Mouse (Mus musculus): ENCODE results near the gene Tuba1b.
"Not testable (repeated sequence)": the region's sequence is repeated elsewhere in the genome, so short reads cannot be mapped to it uniquely, and the experiment has no call there.

Gene Tuba1b

DNA sequence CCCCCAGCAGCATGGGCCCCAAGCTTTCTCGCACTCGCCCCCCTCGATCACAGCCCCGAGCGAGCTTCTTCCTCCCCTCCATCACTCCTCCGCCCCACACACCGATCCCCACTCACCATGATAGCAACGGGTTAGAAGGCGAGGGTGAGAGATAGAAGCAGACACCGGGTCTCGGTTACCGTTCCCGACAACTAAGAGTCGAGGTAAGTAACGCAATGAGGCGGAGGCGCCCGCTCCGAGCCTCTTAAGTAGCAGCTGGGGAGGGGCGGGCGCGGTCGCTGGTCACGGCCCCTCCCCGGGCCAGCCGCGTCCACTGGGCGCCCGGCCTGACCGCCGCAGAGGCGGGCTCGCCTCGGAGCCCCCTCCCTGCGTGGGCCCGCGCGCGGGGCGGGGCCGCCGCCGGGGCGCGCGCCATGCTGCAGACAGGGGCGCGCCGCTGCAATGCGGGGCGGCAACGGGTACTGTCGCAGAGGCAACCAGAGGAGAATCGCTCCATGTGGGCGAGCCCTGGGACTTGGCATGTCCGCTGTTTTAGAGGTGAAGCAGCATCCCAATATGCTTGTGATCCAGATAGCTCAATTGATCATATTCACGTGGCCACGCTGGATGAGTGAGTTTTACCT lies at the start of gene Tuba1b:
Gene Tuba1b, minus strand, starts transcription at position 349 of the 623 bp plus-strand sequence.
- peak; percentile 95 for DNase-seq (ENCODE audit: low spot score)

DNA sequence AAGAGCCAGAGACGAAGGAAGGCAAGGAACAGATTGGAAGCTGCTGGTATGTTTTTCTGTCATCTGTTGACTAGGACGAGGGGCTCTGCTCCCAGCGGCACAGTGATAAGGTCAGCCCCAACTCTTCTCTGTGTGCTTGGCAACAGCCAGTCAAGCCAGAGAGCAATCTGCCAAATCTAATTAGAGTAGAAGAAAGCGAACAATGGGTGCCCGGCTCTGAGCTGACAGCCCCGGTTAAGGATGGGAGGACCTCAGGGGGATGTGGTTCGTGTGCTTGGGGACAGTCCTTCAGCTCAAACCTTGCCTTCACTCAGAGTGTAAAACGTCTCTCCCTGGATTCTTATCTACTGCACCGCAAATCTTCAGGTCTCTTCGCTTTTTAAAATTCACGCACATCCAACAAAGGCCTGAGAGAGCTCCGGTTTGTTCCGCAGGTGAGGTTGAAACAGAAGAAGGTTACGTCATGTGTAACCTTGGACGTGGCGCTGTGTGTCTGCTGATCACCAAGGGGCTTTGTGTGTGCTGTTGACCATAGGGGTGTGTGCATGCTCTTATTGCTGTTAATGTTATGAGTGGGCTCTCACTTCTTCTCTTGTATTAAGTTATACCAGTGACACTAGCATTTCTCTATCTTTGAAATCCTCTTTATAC lies 49.2 kb upstream of the Tuba1b start:
- no peak for DNase-seq (ENCODE audit: low spot score)

DNA sequence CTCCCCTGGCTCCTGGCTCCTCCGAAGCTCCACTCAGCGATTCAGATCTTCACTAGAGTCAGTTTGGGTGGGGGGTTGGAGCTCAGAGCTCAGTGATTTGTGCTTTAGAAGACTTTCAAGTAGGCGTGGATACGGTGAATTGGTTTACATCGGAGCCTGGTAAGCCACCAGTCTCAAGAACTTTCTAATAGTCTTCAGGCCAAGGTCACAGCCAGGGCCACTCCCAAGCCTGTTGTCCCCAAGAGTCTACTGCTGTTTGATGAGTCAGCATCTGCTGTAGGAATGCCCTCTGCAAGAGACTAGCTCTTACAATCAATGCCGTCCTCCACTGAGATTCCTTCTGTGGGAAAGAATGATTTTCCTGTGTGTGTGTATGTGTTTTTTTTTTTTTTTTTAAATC lies 47.7 kb upstream of the Tuba1b start:
- DNase-seq (ENCODE audit: low spot score), result no peak

DNA sequence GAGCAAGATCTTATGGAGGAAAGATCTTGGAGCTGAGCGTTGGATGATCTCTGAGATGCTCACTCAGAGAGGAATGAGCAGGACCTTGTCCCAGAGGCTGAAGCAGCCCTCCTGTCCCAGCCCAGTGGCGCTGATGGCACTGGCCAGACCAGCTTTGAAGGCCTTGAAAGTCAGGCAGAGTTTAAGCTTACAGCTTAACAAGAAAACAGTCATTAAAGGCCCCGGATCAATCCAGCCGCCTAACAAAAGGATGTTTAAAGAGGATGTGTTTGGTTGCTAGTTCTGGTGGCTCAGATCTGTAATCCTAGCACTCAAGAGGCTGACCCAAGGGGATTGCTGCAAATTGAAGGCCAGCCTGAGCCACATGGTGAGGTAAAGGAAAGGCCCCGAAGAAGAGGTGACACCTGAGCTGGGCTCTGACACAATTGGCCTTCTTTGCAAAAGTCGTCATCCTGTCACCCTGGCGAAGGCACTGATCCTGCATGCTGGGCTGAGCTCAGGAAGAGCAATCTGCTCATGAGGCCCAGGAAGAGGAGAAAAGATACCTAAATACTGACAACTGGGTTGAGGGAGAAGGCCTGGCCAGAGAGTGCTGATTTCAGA lies 45.7 kb upstream of the Tuba1b start:
- no peak for DNase-seq (ENCODE audit: low spot score)

DNA sequence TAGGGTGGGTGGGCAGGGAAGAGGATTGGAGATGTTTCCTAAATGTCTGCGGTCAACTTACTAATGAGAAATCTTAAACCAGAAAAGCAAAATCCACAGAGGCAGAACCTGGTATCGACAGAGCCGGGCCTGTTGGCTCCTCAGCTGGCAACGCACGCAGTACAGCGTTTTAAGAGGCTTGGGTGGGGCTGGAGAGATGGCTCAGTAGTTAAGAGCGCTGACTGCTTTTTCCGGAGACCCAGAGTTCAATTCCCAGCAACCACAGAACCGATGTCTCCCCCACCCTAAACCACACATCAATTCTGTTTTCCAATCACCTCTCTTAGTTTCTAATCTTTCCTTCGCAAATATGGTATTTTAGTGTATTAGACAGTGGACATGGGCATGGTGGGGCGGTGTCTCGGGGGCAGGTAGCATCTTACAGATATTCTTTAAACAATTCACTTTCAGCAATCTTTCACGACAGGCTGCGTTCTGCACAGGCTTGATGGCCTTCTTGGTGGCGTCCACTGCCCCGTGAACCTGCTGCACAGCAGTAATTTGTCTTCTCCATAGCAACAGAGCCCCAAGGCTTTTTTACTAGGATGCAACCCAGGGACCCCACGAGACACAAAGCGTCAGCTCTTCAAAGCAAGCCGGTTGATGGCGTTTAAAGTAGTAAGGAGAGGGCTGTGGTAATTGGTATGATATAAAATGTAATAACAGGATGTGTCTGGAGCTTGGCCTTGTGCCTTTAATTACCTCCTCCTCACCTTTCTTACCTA lies 44.2 kb upstream of the Tuba1b start:
- no peak for DNase-seq (ENCODE audit: low spot score)

DNA sequence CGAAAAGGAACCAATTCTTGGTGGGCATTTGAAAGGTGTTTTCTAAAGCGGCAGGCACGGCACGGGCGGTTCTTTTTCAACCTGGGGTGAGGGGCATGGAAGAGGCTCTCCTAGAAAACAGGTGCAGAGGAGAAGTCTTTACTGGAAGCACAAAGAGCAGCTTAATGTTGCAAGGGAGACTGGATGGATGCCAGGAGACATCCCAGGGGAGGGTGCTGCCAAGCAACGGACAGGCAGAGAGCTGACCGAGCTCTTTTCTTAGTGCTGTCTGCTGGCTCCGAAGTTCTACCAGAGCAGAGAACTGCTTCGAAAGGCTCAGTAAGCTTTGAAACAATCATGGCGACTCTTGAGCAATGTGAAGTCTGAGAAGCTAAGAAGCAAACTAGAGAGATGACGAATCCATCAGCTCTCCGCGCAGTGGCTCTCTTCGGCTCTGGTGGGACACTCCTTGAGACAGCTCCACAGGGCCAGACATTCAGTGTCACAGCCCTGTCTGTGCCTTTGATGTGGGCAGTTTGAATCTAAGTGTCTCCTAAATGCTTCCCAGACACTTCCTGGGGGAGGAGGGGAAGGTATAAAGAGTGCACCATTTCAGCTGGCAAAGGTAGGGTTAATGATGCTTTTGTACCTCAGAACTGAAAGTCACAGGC lies 43.5 kb upstream of the Tuba1b start:
- DNase-seq (ENCODE audit: low spot score), result peak; percentile 74

DNA sequence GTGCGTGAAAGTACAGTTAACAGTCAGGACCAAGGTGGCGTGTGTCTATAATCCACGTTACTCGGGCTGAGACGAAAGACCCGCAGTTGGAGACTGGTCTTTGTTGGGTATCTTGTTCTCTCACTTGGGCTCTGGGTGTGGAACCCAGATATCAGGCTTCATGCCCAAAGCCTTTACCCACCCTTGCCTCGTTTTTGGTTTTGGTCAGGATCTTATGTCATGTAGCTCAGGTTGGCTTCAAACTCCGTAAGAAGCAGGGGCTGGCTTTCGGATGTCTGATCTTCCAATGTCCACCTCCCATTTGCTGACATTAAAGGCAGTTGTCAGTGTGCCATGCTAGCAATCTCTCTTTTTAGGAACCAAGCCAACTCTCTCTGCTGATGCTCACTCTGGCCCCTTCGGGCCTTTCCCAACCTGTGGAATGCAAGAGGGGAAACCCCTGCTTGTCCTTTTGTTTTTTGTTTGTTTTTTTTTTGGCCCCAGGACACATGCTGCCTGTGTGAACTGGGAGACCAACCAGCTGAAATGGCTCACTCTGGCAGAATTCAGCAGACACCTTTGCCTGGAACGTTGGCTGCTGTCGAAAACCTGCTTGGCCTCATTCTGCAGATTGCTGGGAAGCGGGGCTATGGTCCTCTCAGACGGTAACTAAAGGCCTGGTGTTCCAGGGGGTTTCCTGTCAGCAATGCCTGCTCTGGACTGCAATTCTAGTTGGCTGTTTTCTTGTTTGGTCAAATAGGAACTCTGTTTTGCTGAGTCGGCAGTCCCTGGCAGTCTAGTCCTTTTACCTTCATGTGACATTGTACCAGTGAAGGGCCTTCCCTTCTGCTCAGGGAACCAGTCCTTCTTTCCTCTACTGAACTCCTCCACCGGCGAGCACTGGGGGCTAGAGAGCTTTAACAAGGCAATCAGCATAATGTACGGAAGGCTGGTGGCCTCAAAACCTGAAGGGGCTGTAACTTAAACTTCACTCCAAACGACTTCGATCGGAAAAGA lies 42.7 kb upstream of the Tuba1b start:
- no peak for DNase-seq (ENCODE audit: low spot score)

DNA sequence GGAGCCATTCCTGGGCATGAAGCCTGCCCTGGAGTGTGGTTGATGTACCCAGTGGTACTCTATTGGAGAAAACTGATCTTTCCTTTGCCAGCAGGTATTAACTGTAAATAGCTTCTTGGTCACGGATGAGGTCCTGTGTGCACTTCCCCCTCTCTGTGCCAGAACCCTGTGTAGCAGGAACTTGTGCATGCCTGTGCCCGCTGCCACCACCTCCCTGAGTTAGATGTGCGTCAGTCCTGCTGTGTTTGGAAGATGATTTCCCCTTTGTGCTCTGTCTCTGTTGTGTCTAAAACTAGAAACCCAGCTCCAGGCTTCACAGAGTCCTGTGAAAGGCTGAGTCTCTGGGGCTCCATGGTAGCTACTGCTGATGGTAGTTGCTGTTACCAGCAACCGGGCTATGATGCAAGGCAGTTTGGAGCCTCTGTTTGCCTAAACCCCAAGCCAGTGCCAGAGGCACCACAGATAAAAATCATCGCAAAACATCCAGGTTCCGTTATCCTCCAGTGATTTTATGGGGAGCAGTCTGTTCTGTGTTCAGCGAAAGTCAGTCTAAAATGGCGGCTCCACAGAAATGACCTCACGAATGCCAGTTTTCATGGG lies 38.8 kb upstream of the Tuba1b start:
- DNase-seq (ENCODE audit: low spot score), result no peak

DNA sequence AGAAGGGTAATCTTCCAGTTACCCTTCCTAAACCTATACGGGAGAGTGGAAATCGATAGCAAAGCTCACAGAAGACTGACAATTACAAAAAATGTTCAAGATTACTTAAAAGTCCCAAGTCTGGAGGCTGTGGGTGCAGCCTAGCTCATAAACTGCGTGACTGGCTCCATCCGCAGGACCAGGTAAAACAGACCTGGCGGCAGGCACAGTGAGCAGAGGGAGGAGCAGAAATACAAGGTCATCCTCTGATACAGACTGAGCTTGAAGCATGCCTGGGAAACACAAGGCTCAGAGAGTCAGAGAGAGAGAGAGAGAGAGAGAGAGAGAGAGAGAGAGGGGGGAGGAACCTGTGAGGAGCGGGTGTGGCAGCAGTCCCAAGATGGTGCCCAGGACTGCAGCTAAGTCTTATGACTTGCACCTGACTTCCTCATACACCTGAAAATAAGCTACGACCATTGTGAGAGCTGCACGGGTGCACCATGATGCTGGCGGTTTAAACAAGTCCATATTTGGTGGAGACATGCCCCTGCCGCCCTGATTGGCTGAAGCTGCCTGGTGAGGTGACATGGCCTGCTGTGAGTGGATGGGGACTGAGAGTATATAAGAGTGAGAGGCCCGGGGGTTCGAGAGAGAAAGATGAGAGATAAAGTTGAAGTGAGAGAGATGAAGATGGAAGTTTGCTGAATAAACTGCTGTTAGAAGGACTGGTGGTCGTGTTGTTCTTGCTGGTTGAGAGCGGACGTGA lies 37.4 kb upstream of the Tuba1b start:
- DNase-seq (ENCODE audit: low spot score), result not testable (repeated sequence)

DNA sequence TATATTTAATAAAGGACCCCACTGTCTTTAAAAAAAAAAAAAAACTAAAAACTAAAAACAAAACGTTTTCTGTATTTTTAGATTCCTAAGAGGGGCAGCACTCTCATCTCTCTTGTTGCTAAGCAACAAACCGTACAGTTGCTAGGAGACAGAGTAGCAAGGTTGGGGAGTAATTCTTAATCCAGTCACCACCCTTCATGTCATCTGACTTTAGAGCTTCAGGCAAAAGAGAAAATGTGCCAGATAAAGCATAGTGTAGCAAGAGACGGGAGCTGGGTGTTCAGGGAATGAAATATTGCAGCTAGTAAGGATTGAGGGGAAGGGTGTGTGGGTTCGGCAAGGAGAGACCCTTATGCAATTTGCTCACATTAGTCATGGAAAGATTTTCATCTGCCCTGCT lies 36.7 kb upstream of the Tuba1b start:
- no peak for DNase-seq (ENCODE audit: low spot score)

DNA sequence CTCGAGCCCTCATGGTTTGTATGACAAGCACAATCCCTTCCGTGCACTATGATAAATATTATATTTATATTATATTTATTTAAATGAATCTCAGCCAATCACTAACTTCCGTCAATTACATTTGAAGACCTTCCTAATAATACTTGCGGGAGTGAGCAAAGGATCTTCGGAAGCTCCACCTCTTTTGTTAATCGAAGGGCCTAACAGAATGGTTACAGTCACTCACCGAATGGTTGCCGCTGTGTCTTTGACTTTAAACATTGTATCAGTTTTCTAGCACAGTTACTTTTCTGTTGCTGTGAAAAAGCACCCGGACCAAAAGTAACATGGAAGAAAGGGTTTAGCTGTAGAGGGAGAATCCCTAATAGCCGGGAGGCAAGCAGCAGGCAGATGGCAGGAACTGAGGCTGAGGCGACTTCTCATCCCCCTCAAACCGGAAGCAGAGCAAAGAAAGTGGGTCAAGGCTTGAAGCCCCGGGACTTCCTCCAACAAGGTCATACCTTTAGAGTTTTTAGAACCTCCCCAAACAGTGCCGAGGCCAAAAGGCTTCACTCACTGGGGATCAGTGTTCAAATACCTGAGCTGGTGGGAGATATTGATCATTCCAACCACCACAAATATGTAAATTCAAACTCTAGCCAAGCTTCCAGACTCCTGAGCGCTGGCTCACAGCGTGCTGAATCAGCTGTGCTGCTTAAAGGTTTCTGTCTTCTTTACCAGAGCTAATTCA lies 35.2 kb upstream of the Tuba1b start:
- DNase-seq (ENCODE audit: low spot score), result no peak

DNA sequence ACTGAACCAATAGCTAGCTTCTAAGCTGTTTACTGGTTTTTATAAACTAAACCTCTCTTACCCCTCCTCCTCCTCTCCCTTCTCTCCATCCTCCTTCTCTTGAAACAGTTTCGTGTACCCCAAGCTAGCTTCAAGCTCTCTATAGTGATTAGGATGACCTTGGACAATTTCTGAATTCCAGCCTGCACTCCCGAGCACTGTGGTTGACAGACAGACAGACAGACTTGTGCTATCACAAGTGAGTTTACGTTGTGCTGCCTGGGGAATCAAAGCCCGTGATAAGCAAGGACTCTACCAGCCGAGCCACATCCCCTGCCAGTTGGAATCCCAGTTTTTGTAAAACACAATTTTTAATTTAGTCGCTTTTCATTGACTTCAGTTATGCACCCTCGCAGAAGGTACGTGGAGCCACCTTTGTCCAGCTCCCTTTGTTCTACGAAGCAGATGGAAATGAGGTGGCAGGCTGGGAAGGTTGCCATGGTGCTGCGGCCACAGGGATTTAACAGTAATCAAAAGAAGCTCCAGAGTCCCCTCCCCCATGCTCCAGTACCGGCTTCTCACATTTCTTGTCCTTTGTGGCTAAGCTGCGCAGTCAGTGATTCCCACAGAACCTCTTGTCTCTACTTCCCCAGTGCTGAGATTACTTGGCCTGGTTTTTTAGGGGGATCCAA lies 34.5 kb upstream of the Tuba1b start:
- no peak for DNase-seq (ENCODE audit: low spot score)

DNA sequence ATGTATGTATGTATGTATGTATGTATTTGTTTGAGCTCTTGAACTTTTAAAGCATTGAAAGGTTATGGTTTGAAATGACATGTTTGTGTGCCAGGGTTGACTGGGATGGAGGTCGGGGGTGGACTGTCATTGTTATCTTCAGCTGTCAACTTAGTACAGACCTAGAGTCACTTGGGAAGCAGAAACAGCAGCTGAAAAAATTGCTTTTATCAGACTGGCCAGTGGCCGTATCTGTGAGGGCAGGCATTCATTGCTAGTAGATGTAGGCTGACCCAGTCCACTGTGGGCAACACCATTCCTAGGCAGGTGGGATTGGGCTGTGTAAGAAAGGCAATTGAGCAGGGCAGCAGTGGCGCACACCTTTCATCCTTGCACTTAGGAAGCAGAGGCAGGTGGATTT lies 25.2 kb upstream of the Tuba1b start:
- DNase-seq (ENCODE audit: low spot score), result no peak

DNA sequence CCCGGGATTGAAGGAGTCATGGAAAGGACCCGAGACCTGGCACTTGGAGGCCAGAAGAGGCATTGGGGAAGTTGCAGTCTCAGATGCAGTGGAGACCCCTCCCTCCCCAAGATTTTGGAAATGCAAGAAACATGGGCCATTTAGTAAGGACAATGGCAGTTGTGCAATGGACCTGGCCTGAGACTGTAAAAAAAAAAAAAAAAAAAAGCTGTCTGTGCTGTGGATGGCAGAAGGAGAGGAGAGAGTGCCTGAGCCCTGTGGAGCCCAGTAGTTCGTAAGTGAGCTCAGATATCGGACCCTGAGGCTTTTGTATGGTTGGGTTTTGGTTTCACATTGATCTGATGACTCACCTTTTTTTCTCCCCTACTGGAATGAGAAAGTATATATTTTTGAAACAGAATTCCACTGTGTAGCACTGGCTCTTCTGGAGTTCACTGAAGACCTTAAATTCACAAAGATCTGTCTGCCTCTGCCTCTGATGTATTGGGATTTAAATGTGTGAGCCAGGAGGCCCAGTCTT lies 24.6 kb upstream of the Tuba1b start:
- DNase-seq (ENCODE audit: low spot score), result no peak

DNA sequence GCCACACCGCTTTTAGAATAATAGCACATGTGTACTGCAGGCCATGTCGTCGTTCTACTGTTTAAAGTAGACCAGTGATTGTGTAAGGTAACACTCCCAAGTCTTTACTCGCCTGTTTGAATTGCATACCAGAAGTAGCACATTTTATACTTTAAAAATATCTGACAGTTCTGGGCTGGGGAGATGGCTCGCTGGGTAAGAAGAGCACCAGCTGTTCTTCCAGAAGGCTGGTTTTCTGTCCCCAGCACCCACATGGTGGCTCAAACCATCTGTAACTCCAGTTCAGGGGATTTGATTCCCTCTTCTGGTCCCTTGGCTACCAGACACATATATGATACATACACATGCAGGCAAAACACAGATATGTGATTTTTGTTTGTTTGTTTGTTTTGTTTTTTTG lies 23.1 kb upstream of the Tuba1b start:
- DNase-seq (ENCODE audit: low spot score), result no peak

DNA sequence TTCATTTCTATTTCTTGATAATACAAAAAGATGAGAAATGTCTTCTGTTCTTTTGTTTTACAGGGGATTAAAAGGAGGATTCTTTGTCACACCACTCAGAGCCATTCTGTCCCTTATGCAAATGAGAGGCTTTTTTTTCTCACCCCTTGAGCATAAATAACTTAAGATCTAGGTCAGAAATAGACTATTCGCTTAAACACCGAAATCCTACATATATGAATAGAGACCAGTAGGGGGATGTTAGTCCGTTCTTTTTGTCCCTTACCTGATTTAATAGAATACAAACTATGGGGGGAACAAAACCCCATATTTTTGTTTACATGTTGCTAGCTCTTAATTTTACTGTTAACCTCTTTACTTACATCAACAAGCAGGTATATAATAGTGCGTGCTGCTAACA lies 21.6 kb upstream of the Tuba1b start:
- no peak for DNase-seq (ENCODE audit: low spot score)

DNA sequence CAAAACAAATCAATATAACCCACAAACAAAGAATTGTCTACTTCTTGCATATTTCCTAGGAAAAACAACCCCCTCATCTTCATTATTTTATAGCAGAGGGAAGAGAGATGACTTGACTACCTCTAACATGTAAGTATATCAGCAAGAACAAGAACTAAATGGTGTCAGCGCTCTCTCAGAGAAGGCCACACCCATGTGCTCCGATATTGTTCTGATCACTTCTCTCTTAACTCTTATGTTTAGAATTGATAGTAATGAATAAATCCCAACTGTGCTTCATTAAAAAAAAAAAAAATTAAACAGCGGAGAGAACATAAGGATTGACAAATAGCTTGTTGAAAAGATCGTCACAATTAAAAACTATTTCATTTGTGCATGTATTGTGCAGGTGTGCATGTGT lies 21.0 kb upstream of the Tuba1b start:
- no peak for DNase-seq (ENCODE audit: low spot score)

DNA sequence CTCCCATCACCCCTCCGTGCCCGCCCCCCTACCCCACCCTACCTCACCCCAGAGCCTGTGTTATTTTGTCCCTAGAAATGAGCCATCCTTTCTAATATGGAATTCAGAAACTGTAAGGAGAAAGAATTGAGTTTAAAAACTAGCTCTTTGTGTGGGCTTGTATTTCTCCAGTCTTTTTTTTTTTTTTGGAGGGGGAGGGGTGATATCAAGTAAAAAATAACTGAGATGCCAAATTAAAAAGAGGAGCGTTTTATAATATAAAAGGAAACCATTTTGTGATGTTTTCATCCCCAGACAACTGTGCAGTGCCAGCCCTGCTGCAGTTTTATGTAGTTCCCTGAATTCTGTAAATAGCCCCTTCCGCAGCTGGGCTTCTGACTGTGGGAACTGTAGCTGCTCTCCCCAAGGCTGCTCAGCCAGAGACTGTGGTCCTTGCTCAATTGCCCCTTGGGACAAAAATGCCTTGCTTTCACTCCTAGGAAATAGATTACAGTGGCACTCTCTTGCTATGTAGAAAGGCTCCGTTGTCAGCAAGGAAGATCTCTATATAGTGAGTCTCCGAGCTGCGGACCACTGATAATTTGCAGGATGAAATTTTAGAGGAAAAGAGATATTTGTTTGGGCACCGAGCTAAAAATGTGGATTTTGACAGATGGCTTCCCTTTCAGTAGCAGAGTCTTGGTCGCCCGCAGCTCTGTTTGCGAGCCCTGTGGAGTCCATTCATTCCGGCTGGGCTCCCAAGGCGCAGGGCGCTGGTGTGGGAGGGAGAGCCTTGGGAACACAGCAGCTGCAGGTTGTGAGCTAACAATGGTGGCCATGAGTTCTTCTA lies 20.3 kb upstream of the Tuba1b start:
- DNase-seq (ENCODE audit: low spot score), result peak; percentile 26
